Mouse (Mus musculus): ENCODE measurements at regions not wholly inside any gene's neighbourhood (a gene's known extent, or its start where the extent isn't known, plus 50 kb on each side); places are given as distances from the start of the nearest gene placed in this dataset.

DNA sequence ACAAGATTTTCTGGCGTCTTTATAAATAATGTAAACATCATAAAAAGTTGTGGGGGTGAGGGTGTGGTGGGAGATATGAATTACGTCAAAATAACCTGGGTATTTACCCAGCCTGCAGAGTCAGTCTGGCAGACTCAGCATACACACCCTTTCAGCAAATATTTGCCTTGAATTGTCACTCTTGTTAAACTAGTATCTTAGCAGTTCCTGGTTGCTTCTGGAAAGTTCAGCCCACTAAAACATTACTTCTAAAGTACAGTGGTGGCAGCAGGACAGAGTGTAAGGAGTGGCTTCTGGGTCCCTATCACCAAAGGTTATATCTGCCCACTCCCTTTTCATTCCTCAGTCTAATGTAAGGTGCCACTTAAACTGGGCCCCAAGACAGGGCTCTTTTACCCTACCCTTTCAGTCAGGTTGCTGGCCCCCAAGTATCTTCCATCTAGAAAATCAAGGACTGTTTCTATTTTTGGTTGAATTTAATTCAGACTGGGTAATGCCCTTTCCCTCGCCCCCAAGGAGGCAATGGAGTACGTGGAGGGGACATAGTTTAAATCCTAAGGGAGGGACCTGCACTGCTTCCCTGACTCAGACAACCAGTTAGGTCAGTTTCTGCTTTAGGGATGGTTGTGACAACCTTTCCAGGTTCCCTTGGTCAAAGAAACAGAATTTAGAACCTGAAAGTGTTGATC is 289.3 kb downstream of the Pik3r1 start:
- 44% methylated on average over 4 of the region's 4 CpGs for WGBS
- Histone ChIP-seq H3K9me3 (replicated peaks; ENCODE audit: control insufficient read depth, low read length) (no peaks in the 10 kb centered on the region), H3K36me3 (ENCODE audit: control insufficient read depth, insufficient read depth, low read length) (no peaks in the 10 kb centered on the region), H3K9ac (ENCODE audit: low read length) (0 out of 2 replicates have a peak overlapping the region, but pooled peaks have one; percentile 16), H3K27me3 (ENCODE audit: control insufficient read depth, insufficient read depth, low read length) (no peaks in the 10 kb centered on the region), H3K4me3 (replicated peaks; ENCODE audit: low read length) (no peak overlapping the region), H3K4me2 (ENCODE audit: low read depth, low read length) (peak overlapping the region; percentile 15; the same call in 1 of the 2 replicates), H3K4me1 (ENCODE audit: control insufficient read depth, insufficient read depth, low read length) (no peaks in the 10 kb centered on the region), H3K27ac (ENCODE audit: low read length) (peak overlapping the region; percentile 93)
- ATAC-seq (ENCODE audit: insufficient read depth, low FRiP score): peak; percentile 87

DNA sequence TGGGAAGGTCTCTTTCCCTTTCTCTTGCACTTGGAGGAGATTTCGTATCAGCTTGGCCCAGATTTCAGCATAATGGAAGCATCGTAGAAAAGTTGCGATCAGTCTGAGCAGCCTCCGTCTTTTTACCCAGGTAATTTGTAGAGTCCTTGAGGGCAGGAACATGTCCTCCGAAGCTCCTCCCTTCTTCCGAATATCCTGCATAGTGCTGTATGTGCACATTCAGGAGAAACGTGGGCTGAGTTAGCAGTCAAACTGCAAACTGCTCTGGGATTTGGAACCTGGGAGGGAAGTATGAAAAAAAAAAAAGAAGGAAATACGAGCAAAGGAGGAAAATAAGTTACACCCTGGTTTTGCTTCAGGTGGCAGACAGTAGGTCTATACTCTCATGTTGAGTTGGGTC is 294.7 kb downstream of the Pik3r1 start:
- Histone ChIP-seq H3K27ac (ENCODE audit: low read length) (no peak overlapping the region), H3K27me3 (ENCODE audit: control insufficient read depth, insufficient read depth, low read length) (no peaks in the 10 kb centered on the region), H3K4me1 (ENCODE audit: control insufficient read depth, insufficient read depth, low read length) (no peaks in the 10 kb centered on the region), H3K4me2 (ENCODE audit: low read depth, low read length) (no peak overlapping the region), H3K36me3 (ENCODE audit: control insufficient read depth, insufficient read depth, low read length) (no peaks in the 10 kb centered on the region), H3K9me3 (replicated peaks; ENCODE audit: control insufficient read depth, low read length) (no peaks in the 10 kb centered on the region), H3K4me3 (replicated peaks; ENCODE audit: low read length) (no peak overlapping the region), H3K9ac (ENCODE audit: low read length) (no peak overlapping the region)
- no peak for ATAC-seq (ENCODE audit: insufficient read depth, low FRiP score)
- WGBS: 84% methylated on average over 8 of the region's 8 CpGs

DNA sequence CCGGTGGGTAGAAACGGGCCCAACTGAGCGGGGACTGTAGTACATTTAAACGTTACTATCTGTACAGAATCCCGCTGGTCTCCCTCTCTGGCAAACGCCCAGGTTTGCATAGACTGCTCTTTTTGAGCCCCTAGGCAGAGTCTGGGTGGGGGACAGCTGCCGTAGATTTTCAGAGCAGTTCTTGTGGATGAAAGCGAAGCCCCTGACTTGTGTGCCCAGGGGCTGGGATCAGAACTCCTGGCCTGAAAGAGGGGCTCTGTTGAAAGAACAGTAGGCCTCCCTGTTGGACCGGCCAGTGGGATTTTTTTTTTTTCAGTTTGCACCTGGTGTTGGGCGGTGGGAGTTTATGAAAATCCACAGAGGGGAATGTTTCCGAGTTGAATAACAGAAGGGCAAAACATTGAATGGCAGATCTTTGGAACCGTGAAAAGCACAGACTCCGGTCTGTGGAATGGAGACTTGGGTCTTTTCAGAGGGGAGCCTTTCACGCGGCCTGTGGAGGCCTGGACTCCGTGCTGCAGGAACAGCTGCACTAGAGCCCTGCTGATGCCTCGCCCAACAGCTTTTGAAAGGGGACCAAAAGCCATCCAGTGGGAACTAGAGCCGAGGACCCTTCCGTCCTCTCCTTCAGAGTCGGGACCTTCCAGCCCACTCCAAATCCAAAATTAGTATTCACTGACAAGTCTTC is 297.3 kb downstream of the Pik3r1 start:
- WGBS: 77% methylated on average over 20 of the region's 20 CpGs
- no peaks in the 10 kb centered on the region for H3K27me3 ChIP-seq (ENCODE audit: control insufficient read depth, insufficient read depth, low read length)
- no peaks in the 10 kb centered on the region for H3K36me3 ChIP-seq (ENCODE audit: control insufficient read depth, insufficient read depth, low read length)
- no peak overlapping the region for H3K9ac ChIP-seq (ENCODE audit: low read length)
- H3K9me3 ChIP-seq (replicated peaks; ENCODE audit: control insufficient read depth, low read length): no peaks in the 10 kb centered on the region
- no peak overlapping the region for H3K27ac ChIP-seq (ENCODE audit: low read length)
- no peak for ATAC-seq (ENCODE audit: insufficient read depth, low FRiP score)
- H3K4me3 ChIP-seq (replicated peaks; ENCODE audit: low read length): no peak overlapping the region
- H3K4me1 ChIP-seq (ENCODE audit: control insufficient read depth, insufficient read depth, low read length): no peaks in the 10 kb centered on the region
- H3K4me2 ChIP-seq (ENCODE audit: low read depth, low read length): no peak overlapping the region

- Histone ChIP-seq H3K4me3 (replicated peaks; ENCODE audit: low read length) (no peak overlapping the region), H3K27me3 (ENCODE audit: control insufficient read depth, insufficient read depth, low read length) (no peaks in the 10 kb centered on the region), H3K4me2 (ENCODE audit: low read depth, low read length) (no peak overlapping the region), H3K27ac (ENCODE audit: low read length) (no peak overlapping the region), H3K9me3 (replicated peaks; ENCODE audit: control insufficient read depth, low read length) (no peaks in the 10 kb centered on the region), H3K9ac (ENCODE audit: low read length) (no peak overlapping the region), H3K4me1 (ENCODE audit: control insufficient read depth, insufficient read depth, low read length) (no peaks in the 10 kb centered on the region), H3K36me3 (ENCODE audit: control insufficient read depth, insufficient read depth, low read length) (no peaks in the 10 kb centered on the region)
- ATAC-seq (ENCODE audit: insufficient read depth, low FRiP score): no peak
- WGBS: 63% methylated on average over 3 of the region's 3 CpGs
Measured at GRCm38 (mm10) chr13:101465748-101466127, 302.3 kb downstream of the Pik3r1 start.

DNA sequence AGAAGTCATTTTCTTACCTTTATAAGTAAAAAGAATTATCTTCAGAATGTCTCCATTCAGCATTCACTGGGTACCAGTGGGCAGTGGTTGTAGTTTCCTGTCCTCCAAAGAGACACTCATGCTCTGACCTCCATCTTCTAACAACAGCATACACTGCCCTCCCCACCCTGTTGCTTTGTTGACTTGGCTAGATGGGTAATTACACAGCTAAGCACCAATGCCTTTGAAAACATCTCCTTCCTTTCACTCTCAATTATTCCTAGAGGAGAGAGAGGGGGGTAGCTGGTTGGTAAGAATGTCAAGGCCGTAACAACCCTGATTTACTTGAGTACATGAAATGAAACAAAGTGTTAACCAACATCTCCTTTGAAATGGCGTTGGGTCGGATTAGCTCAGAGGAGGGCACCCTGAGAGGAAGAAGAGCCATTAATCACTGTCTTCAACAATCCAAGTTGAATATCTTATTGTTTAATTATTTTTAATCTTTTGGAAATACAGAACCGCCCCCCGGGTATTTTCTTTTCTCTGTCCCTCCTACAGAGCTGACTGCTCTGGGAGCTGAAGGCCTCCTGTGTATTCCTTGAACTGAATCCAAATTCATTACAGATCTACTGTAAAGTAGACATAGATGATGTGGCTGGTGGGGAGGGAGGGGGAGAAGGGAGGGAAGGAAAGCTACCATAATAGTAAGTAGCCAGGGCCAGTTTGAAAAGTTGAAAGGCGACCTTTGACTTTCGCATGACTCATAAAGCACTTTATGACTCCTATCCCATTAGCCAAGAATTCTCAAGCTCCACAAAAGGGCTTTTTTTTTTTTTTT is 302.9 kb downstream of the Pik3r1 start:
- no peaks in the 10 kb centered on the region for H3K4me1 ChIP-seq (ENCODE audit: control insufficient read depth, insufficient read depth, low read length)
- H3K27me3 ChIP-seq (ENCODE audit: control insufficient read depth, insufficient read depth, low read length): no peaks in the 10 kb centered on the region
- no peaks in the 10 kb centered on the region for H3K36me3 ChIP-seq (ENCODE audit: control insufficient read depth, insufficient read depth, low read length)
- H3K4me3 ChIP-seq (replicated peaks; ENCODE audit: low read length): no peak overlapping the region
- no peak for ATAC-seq (ENCODE audit: insufficient read depth, low FRiP score)
- no peak overlapping the region for H3K4me2 ChIP-seq (ENCODE audit: low read depth, low read length)
- H3K9ac ChIP-seq (ENCODE audit: low read length): no peak overlapping the region
- 56% methylated on average over 7 of the region's 7 CpGs for WGBS
- H3K9me3 ChIP-seq (replicated peaks; ENCODE audit: control insufficient read depth, low read length): no peaks in the 10 kb centered on the region
- no peak overlapping the region for H3K27ac ChIP-seq (ENCODE audit: low read length)

- Histone ChIP-seq H3K27me3 (ENCODE audit: control insufficient read depth, insufficient read depth, low read length) (no peaks in the 10 kb centered on the region), H3K9me3 (replicated peaks; ENCODE audit: control insufficient read depth, low read length) (no peaks in the 10 kb centered on the region), H3K4me3 (replicated peaks; ENCODE audit: low read length) (no peak overlapping the region), H3K4me1 (ENCODE audit: control insufficient read depth, insufficient read depth, low read length) (no peaks in the 10 kb centered on the region), H3K9ac (ENCODE audit: low read length) (no peak overlapping the region), H3K4me2 (ENCODE audit: low read depth, low read length) (no peak overlapping the region), H3K27ac (ENCODE audit: low read length) (no peak overlapping the region), H3K36me3 (ENCODE audit: control insufficient read depth, insufficient read depth, low read length) (no peaks in the 10 kb centered on the region)
- ATAC-seq (ENCODE audit: insufficient read depth, low FRiP score): no peak
- 43% methylated on average over 2 of the region's 2 CpGs for WGBS
Measured at GRCm38 (mm10) chr13:101456926-101457325, 311.1 kb downstream of the Pik3r1 start.

DNA sequence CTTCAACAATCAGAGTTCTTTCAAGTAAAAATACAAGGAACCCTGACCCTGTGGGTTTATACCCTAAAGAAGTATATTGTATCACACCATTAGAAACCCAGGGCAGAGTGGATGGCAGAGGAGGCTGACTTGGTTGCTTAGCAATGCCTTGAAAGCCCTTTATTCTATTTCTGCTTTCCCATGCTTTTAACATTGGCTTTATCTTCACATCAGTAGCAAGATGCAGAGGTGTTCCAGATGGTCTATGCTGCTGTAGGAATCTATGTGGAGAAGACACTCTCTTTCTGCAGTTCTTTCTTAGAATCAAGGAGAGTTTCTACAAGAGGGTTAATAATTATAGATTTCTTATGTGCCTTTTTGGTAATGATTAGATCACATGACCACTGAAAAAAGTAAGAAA is 313.7 kb downstream of the Pik3r1 start:
- H3K4me2 ChIP-seq (ENCODE audit: low read depth, low read length): no peak overlapping the region
- no peak overlapping the region for H3K9ac ChIP-seq (ENCODE audit: low read length)
- no peaks in the 10 kb centered on the region for H3K27me3 ChIP-seq (ENCODE audit: control insufficient read depth, insufficient read depth, low read length)
- no peak for ATAC-seq (ENCODE audit: insufficient read depth, low FRiP score)
- H3K36me3 ChIP-seq (ENCODE audit: control insufficient read depth, insufficient read depth, low read length): no peaks in the 10 kb centered on the region
- H3K9me3 ChIP-seq (replicated peaks; ENCODE audit: control insufficient read depth, low read length): no peaks in the 10 kb centered on the region
- no peak overlapping the region for H3K27ac ChIP-seq (ENCODE audit: low read length)
- H3K4me3 ChIP-seq (replicated peaks; ENCODE audit: low read length): no peak overlapping the region
- no peaks in the 10 kb centered on the region for H3K4me1 ChIP-seq (ENCODE audit: control insufficient read depth, insufficient read depth, low read length)

GRCm38 (mm10) chr13:101450501-101450900 is 317.5 kb downstream of the Pik3r1 start:
- H3K4me3 ChIP-seq (replicated peaks; ENCODE audit: low read length): no peak overlapping the region
- 80% methylated on average over 6 of the region's 6 CpGs for WGBS
- H3K27me3 ChIP-seq (ENCODE audit: control insufficient read depth, insufficient read depth, low read length): no peaks in the 10 kb centered on the region
- no peak overlapping the region for H3K4me2 ChIP-seq (ENCODE audit: low read depth, low read length)
- H3K9ac ChIP-seq (ENCODE audit: low read length): no peak overlapping the region
- H3K27ac ChIP-seq (ENCODE audit: low read length): no peak overlapping the region
- H3K36me3 ChIP-seq (ENCODE audit: control insufficient read depth, insufficient read depth, low read length): no peaks in the 10 kb centered on the region
- ATAC-seq (ENCODE audit: insufficient read depth, low FRiP score): no peak
- H3K4me1 ChIP-seq (ENCODE audit: control insufficient read depth, insufficient read depth, low read length): no peaks in the 10 kb centered on the region
- H3K9me3 ChIP-seq (replicated peaks; ENCODE audit: control insufficient read depth, low read length): no peaks in the 10 kb centered on the region

DNA sequence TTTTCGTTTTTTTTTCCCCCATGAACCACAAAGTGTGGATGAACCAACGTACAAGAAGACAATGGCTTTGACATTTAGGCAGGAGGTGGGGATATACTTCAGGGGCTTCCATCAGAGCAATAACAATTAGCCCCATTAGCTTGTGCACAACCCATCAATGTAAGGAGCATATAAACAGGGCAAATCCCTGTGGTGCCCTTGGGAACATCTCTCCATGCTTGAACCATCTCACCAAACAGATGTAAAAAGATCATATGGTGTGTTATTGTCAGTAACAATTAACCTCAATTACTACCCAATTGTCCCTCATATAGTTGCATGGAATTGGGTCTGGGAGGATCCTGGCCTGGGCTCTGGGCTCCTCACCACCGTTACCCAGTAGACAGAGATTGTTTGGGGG is 328.5 kb downstream of the Pik3r1 start:
- 78% methylated on average over 3 of the region's 3 CpGs for WGBS
- Histone ChIP-seq H3K9me3 (replicated peaks; ENCODE audit: control insufficient read depth, low read length) (no peaks in the 10 kb centered on the region), H3K36me3 (ENCODE audit: control insufficient read depth, insufficient read depth, low read length) (no peaks in the 10 kb centered on the region), H3K9ac (ENCODE audit: low read length) (no peak overlapping the region), H3K27me3 (ENCODE audit: control insufficient read depth, insufficient read depth, low read length) (no peaks in the 10 kb centered on the region), H3K4me3 (replicated peaks; ENCODE audit: low read length) (no peak overlapping the region), H3K27ac (ENCODE audit: low read length) (no peak overlapping the region), H3K4me1 (ENCODE audit: control insufficient read depth, insufficient read depth, low read length) (no peaks in the 10 kb centered on the region), H3K4me2 (ENCODE audit: low read depth, low read length) (no peak overlapping the region)
- no peak for ATAC-seq (ENCODE audit: insufficient read depth, low FRiP score)
